Mouse (Mus musculus) forebrain, embryonic 14.5 days (tissue): ENCODE results near the gene Lrrc29. TPM values are rescaled to one million over a fixed set of nuclear protein-coding genes. Genes with fewer than 3 reads are reported as not detected.
"Not testable (repeated sequence)": the region's sequence is repeated elsewhere in the genome, so short reads cannot be mapped to it uniquely, and the experiment has no call there.

Experiments used
- ATAC-seq: fragments of 200-750 bp; cut with Nextera tagmentation; 2 replicates; pipeline ENCODE4 v1.8.0; 2017; ENCODE audit warnings: mild to moderate bottlenecking, moderate library complexity
- DNase-seq: peaks from one replicate; pipeline ENCODE4 v3.0.0-alpha.2; 2015; ENCODE audit warnings: low spot score
- H3K27ac ChIP-seq: fragments of 300-500 bp; sonication (generic); 2 replicates; pipeline ENCODE4 v1.5.1; 2014; ENCODE audit warnings: low read depth, mild to moderate bottlenecking, control low read depth, low read length, moderate library complexity
- H3K27me3 ChIP-seq: fragments of 300-500 bp; sonication (generic); replicated peaks from 2 replicates; pipeline ENCODE4 v1.6.1; 2014; ENCODE audit warnings: low read length, control low read depth, mixed read lengths; ENCODE audit not compliant: control insufficient read depth, insufficient read depth
- H3K36me3 ChIP-seq: fragments of 300-500 bp; sonication (generic); 2 replicates; pipeline ENCODE4 v1.6.1; 2014; ENCODE audit warnings: low read length, control low read depth; ENCODE audit not compliant: control insufficient read depth, insufficient read depth
- H3K4me1 ChIP-seq: fragments of 300-500 bp; sonication (generic); 2 replicates; pipeline ENCODE4 v1.6.1; 2014; ENCODE audit warnings: antibody characterized with exemption, low read length, control low read depth; ENCODE audit not compliant: control insufficient read depth, insufficient read depth
- H3K4me2 ChIP-seq: fragments of 300-500 bp; sonication (generic); 2 replicates; pipeline ENCODE4 v1.6.1; 2014; ENCODE audit warnings: mild to moderate bottlenecking, control low read depth, low read length
- H3K4me3 ChIP-seq: fragments of 300-500 bp; sonication (generic); 2 replicates; pipeline ENCODE4 v1.5.1; 2014; ENCODE audit warnings: low read depth, low read length, control low read depth
- H3K9ac ChIP-seq: fragments of 300-500 bp; sonication (generic); 2 replicates; pipeline ENCODE4 v1.6.1; 2014; ENCODE audit warnings: mild to moderate bottlenecking, low read length, control low read depth, moderate library complexity
- H3K9me3 ChIP-seq: fragments of 300-500 bp; sonication (generic); replicated peaks from 2 replicates; pipeline ENCODE4 v1.6.1; 2016; ENCODE audit warnings: low read length, control low read depth, mixed read lengths; ENCODE audit not compliant: control insufficient read depth
- WGBS: fragments of 180-500 bp; shearing (Covaris S2); extraction: QIAGEN DNeasy Blood & Tissue Kit; methylation state at CpG from one replicate; pipeline ENCODE4 v1.1.7; 2014; 5-methylcytosine and 5-hydroxymethylcytosine counted together
- polyA plus RNA-seq: library from polyadenylated mRNA; unstranded; fragments of >200 nt; fragmentation: Nextera tagmentation; extraction: Ambion mirVana; gene quantifications from 2 replicates; pipeline ENCODE4 v1.2.1, GENCODE M21; 2014

Lrrc29 gene
- polyA plus RNA-seq, 1 experiment from 2014 or later = 0.93 TPM

DNA sequence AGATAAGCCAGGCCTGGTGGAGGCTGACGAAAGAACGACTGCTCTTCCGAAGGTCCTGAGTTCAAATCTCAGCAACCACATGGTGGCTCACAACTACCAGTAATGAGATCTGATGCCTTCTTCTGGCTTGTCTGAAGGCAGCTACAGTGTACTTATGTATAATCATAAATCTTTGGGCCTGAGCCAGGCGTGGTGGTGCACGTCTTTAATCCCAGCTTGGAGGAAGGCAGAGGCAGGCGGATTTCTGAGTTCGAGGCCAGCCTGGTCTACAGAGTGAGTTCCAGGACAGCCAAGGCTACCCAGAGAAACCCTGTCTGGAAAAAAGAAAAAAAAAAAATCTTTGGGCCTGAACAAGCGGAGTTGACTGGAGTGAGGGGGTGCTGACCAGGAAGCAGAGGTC, 34.7 kb downstream of the Lrrc29 start:
- not testable (repeated sequence) for H3K4me3 ChIP-seq, H3K27ac ChIP-seq, H3K4me2 ChIP-seq, H3K9ac ChIP-seq, H3K36me3 ChIP-seq, H3K9me3 ChIP-seq, ATAC-seq, DNase-seq, H3K27me3 ChIP-seq
- 86% methylated on average over 8 of the region's 8 CpGs for WGBS
- H3K4me1 ChIP-seq = peaks cover 17% of the 10 kb centered on the region

DNA sequence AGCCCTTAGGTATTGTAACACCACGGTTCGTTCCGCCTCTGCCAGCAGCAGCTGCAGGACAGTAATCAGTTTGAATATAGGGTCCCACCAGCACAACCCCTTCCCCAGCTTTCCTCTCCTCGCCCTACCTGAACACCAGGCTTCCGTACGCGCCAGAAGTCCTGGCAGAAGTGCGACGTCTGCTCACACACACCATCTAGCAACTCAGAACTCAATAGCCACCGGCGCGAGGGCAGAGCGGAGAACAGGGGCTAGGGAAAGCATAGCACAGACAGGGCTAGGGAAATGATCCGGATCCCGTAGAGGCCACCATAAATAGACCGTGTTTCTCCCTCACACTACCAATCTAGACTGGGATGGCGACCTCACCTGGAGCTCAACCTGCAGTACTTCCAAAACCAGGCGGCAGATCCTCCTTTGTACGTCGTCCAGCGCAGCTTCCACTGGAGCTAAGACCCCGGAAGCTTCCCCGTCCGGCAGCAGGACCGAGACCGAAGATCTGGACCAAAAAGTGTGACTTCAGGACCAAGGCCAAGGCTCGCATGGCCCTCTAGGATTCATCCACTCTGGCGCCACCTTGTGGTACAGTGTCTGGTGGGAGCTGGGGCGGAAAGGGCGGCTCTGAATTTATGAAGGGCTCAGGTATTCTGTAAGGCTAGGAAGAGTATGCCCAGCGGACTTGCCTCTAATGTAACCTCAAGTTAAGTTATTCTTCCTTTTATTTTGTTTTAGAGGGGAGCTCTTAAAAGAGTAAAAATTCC, 35.3 kb downstream of the Lrrc29 start:
- 6% methylated on average over 31 of the region's 31 CpGs for WGBS

DNA sequence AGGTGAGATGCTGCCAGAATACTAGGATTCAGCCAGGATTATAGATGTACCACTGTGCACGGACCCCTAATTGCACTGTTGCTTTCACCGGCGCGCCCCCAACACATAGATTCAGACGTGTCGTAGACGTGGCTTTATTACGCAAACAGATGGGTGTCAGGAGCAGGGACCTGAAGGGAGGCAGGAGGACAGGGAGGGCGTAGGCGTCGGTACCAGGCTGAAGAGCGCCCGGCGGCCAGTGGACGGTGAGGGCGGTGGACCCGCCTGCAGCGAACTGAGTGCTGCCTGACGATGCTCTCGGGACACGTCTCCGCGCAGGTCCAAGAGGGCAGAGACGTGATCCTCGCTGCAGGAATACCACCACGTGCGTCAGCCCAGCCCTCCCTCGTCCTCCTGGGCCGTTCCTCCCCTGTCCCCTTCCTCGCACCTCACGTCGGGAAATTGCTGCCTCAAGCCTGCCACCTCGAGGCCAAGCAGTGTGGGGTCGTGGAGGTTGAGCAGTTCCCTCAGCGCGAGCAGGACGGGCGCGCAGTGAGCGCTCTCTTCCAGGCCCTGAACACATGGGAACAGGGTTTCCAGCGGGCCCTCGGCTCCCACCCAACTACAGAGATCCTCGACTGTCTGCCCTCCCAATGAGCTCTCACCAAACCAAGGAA, 36.1 kb downstream of the Lrrc29 start, which contains the start of gene 4931428F04Rik:
TSS of gene 4931428F04Rik (minus strand) at position 60 of the 656 bp plus-strand sequence.
- H3K4me3 ChIP-seq = peak within 1 kb of the TSS; percentile 50
- H3K27me3 ChIP-seq = peaks cover 5% of the 10 kb centered on the region
- peaks cover 22% of the 10 kb centered on the region for H3K4me1 ChIP-seq
- H3K27ac ChIP-seq = peak within 1 kb of the TSS; percentile 92
- no peaks in the 10 kb centered on the region for H3K9me3 ChIP-seq
- H3K4me2 ChIP-seq = peak within 1 kb of the TSS; percentile 67
- WGBS = under 1% methylated on average over 41 of the region's 43 CpGs
- peaks cover 6% of the 10 kb centered on the region for H3K36me3 ChIP-seq
- H3K9ac ChIP-seq = peak within 1 kb of the TSS; percentile 69
- DNase-seq (peak; percentile 68), ATAC-seq (peak; percentile 38)

More for the DNA sequence above, 35.3 kb downstream of the Lrrc29 start:
- Histone ChIP-seq H3K4me1 (peaks cover 22% of the 10 kb centered on the region), H3K9me3 (no peaks in the 10 kb centered on the region), H3K27me3 (peaks cover 5% of the 10 kb centered on the region), H3K36me3 (no peaks in the 10 kb centered on the region), H3K9ac (peak overlapping the region; percentile 69), H3K4me2 (peak overlapping the region; percentile 67), H3K27ac (no peak overlapping the region), H3K4me3 (peak overlapping the region; percentile 50)
- ATAC-seq (no peak), DNase-seq (peak; percentile 84)

DNA sequence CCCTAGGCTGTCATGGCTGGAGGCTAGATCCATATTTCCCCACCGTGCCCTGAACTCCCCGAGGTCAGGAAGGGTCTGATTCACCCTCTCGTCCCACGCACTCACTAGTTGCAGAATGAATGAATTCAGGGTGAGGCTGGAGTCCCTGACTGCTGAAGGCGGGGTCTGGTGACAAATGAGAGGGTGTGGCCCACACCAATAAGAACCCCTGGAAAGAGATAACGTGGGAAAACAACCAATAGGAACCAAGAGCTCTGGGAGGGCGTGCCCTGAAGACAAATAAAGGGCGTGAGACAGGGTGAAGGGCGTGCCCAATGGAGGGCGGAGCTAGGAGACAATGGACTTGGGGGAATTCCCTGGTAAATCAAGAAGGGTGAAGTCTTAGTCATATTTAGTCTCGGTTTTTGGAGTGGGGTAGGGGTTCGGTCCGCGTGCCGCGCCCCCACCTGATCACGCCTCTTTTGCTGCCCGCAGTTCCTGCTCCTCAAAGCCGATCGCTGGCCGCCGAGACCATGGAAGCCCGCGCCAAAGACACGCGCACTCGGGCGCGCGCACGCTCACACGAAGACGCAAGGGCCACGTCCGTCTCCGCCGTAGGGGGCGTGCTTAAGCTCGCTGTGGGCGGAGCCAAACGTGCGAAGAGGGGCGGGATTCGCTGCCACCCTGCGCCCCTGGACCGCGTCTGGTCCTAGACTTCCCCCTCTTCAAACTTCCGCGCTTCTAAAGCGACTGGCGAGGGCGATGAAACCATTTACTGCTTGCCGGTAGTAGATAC, 36.9 kb downstream of the Lrrc29 start:
- WGBS = under 1% methylated on average over 53 of the region's 53 CpGs
- peak overlapping the region; percentile 67 for H3K4me2 ChIP-seq
- peaks cover 5% of the 10 kb centered on the region for H3K27me3 ChIP-seq
- peak overlapping the region; percentile 50 for H3K4me3 ChIP-seq
- DNase-seq = peak; percentile 98
- H3K36me3 ChIP-seq = peaks cover 9% of the 10 kb centered on the region
- H3K27ac ChIP-seq = peak overlapping the region; percentile 92
- ATAC-seq = peak; percentile 93
- H3K9me3 ChIP-seq = no peaks in the 10 kb centered on the region
- peaks cover 22% of the 10 kb centered on the region for H3K4me1 ChIP-seq
- H3K9ac ChIP-seq = peak overlapping the region; percentile 69

DNA sequence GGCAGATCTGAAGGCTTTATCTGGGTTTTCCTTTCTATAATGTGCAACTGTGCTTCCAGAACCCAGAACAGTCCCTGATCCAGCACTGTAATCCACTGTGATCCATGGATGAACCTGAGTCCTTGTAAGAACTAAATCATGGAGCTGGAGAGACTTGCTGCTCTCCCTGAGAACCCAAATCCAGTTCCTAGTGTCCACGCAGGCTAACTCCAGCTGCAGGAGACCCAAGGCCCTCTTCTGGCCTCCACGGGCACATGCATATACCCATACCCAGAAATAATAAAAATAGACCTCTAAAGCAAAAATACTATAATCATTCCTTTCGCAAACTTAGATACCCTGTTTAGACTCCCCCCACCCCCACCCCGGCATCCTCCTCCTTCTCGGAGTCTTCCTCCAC, 37.8 kb downstream of the Lrrc29 start:
- ATAC-seq (no peak), DNase-seq (no peak)
- Histone ChIP-seq H3K36me3 (peaks cover 11% of the 10 kb centered on the region), H3K9me3 (no peaks in the 10 kb centered on the region), H3K9ac (peak overlapping the region; percentile 69; the same call in 1 of the 2 replicates), H3K27me3 (peaks cover 5% of the 10 kb centered on the region), H3K4me1 (peaks cover 22% of the 10 kb centered on the region), H3K27ac (no peak overlapping the region), H3K4me2 (peak overlapping the region; percentile 67), H3K4me3 (peak overlapping the region; percentile 50)
- 88% methylated on average over 5 of the region's 5 CpGs for WGBS

DNA sequence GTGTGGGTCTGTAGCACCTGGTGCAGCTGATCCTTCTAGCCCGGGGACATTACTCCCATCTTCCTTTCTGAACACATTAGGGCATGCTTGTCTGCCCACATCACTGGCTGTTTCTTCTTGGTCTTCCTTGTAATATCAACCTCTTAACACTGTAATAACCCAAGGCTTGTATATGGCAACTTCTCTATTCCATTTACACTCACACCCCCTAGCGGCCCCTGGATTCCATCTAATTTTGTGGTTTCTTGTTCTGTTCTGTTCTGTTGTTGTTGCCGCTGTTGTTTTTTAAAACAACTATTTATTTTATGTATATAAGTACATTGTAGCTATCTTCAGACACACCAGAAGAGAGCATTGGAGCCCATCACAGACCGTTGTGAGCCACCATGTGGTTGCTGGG, 39.2 kb downstream of the Lrrc29 start:
- no peak for DNase-seq
- Histone ChIP-seq H3K36me3 (peaks cover 24% of the 10 kb centered on the region), H3K4me1 (peaks cover 22% of the 10 kb centered on the region), H3K4me2 (peak overlapping the region; percentile 18; the same call in 1 of the 2 replicates), H3K27me3 (peaks cover 5% of the 10 kb centered on the region), H3K27ac (no peak overlapping the region), H3K9ac (no peak overlapping the region), H3K9me3 (no peaks in the 10 kb centered on the region), H3K4me3 (no peak overlapping the region)
- 86% methylated on average over 4 of the region's 4 CpGs for WGBS
- no peak for ATAC-seq

DNA sequence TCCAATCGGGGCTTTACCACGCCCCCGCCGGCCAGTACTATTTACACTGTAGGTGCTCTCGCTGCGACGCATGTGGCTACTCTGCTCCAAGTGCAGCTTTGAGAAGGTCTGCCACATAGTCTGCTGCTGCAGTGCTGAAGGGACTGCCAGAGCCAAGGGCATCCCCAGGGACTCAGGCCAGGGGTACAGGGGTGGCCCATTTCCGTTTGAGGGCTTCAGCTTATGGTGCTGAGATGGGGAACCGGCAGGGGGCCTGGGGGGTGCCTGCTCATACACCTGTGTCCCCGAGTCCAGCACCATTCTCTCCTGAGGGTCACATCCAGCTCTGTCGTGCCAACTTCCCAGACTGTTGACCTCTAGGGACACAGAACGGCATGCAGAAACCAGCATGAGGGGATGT, 40.6 kb downstream of the Lrrc29 start:
- Histone ChIP-seq H3K4me3 (no peak overlapping the region), H3K36me3 (peaks cover 33% of the 10 kb centered on the region), H3K4me2 (no peak overlapping the region), H3K27me3 (peaks cover 2% of the 10 kb centered on the region), H3K4me1 (peaks cover 22% of the 10 kb centered on the region), H3K27ac (no peak overlapping the region), H3K9ac (no peak overlapping the region), H3K9me3 (no peaks in the 10 kb centered on the region)
- DNase-seq (no peak), ATAC-seq (no peak)
- WGBS = 50% methylated on average over 12 of the region's 12 CpGs

DNA sequence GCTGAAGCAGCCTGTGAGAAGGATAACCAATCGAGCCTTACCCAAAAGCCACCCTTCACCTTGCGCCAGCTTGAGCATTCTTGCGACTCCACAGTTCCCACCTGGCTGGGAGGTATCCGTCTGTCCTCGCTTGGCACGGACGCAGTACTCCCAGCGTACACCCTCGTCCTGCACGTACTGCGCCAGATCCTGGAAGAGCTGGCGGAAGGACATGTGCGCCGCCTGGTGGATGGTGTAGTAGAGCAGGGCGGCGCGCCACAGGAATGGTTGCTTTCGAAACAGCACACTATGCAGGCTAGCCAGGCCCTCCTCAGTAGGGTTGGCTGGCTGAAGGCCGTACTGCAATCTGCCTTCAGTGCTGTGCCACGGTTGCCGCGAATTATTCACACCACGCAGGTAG, 43.0 kb downstream of the Lrrc29 start:
- no peaks in the 10 kb centered on the region for H3K9me3 ChIP-seq
- 28% methylated on average over 23 of the region's 23 CpGs for WGBS
- H3K4me2 ChIP-seq = no peak overlapping the region
- H3K27ac ChIP-seq = no peak overlapping the region
- peaks cover 16% of the 10 kb centered on the region for H3K27me3 ChIP-seq
- peaks cover 19% of the 10 kb centered on the region for H3K4me1 ChIP-seq
- ATAC-seq = peak; percentile 38; the same call in 1 of the 2 replicates
- peaks cover 42% of the 10 kb centered on the region for H3K36me3 ChIP-seq
- no peak overlapping the region for H3K9ac ChIP-seq
- peak; percentile 44 for DNase-seq
- no peak overlapping the region for H3K4me3 ChIP-seq
